Mouse (Mus musculus) erythroblast, embryonic 14.5 days (primary cell): ENCODE measurements around the gene Gm9970.

ENCODE experiments used
- GATA1 ChIP-seq: IDR thresholded peaks from 2 replicates; pipeline ENCODE4 v1.6.1; 2012; ENCODE audit warnings: low read length, inconsistent platforms, mixed read lengths
- TAL1 ChIP-seq: IDR thresholded peaks from 3 replicates; pipeline ENCODE4 v1.6.1; 2012; ENCODE audit warnings: low read length, inconsistent platforms, mixed read lengths

- TF ChIP-seq GATA1 (no peak), TAL1 (no peak)
Observed at GRCm38 (mm10) chr5:31202933-31203332, 38.1 kb downstream of the Gm9970 start.
